Mouse (Mus musculus) cerebellum, postnatal 4 days (tissue): ENCODE measurements at regions not wholly inside any gene's neighbourhood (a gene's known extent, or its start where the extent isn't known, plus 50 kb on each side); places are given as distances from the start of the nearest gene placed in this dataset.

Experiments used
- DNase-seq, 2 experiments: peaks; one replicate each; pipeline ENCODE4 v3.0.0; 2022; ENCODE audit warnings: low spot score in 2 of 2, mixed read lengths in 1 of 2

GRCm38 (mm10) chr19:15851622-15852021, 95.5 kb downstream of the Psat1 start:
- DNase-seq = no peak

GRCm38 (mm10) chr19:15850722-15851121, 96.4 kb downstream of the Psat1 start:
- DNase-seq = no peak

DNA sequence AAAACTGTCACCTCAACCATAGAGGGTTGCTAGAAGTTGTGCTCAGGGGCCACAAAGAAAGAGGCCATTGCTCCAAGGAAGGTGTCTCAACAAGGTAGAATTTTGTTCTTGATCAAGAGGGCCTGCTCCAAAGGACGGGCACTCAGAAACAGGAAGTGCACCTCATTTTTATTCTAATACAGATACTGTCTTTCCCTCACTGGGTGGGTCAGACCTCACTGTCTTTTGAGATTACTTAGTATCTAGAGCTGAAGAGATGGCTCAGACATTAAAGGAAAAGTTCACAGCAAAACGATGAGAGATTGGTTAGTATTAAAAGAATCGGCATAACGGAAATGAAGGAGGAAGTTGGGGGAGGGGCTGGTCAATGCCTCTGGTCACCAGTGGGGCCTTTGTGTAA, 97.9 kb downstream of the Psat1 start:
- no peak for DNase-seq

- DNase-seq = peak in 1 of 2 experiments; percentile 17
These were observed 108.8 kb downstream of the Psat1 start for GRCm38 (mm10) chr19:15838327-15838726.

GRCm38 (mm10) chr19:15837715-15838175, 109.4 kb downstream of the Psat1 start:
- DNase-seq = no peak

- no peak for DNase-seq
These were observed 110.0 kb downstream of the Psat1 start for GRCm38 (mm10) chr19:15836956-15837714.

DNA sequence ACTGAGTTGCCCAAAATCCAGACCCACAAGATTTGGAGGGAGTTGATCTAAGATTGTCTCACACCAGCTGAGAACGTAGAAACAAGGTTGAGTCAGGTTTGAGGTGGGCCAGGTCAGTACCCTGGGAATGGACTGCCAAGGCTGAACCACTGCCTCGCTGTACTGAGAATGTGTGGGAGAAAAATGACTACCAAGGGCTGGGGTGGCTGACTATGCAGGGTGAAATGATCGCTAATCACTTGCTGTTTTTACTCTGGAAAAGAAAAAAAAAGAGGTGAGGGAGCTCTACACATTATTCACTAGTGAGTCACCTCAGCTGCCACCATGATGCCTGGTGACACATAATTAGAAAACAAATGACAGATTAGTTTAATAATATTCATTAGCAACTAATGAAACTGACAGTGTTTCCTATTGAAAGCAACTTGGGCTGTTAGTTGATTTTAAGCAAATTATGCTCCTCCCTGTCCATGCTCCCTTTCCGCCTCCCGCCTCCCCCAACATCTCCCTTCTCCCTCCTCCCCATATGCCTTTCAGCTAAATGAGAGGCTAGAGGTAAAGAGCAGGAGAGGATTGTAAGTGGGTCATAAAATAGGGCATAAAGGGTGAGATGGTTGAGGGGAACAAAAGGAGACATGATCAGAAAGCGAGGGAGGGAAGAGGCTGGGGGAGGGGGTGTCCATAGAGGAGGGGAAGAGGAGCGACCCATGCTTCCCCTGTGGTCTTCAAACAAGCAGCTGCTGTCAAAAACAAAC, 110.8 kb downstream of the Psat1 start:
- no peak for DNase-seq

- no peak for DNase-seq
These were observed 116.8 kb downstream of the Psat1 start for GRCm38 (mm10) chr19:15830385-15830784.

GRCm38 (mm10) chr19:15829158-15829557, 118.0 kb downstream of the Psat1 start:
- DNase-seq = no peak

DNA sequence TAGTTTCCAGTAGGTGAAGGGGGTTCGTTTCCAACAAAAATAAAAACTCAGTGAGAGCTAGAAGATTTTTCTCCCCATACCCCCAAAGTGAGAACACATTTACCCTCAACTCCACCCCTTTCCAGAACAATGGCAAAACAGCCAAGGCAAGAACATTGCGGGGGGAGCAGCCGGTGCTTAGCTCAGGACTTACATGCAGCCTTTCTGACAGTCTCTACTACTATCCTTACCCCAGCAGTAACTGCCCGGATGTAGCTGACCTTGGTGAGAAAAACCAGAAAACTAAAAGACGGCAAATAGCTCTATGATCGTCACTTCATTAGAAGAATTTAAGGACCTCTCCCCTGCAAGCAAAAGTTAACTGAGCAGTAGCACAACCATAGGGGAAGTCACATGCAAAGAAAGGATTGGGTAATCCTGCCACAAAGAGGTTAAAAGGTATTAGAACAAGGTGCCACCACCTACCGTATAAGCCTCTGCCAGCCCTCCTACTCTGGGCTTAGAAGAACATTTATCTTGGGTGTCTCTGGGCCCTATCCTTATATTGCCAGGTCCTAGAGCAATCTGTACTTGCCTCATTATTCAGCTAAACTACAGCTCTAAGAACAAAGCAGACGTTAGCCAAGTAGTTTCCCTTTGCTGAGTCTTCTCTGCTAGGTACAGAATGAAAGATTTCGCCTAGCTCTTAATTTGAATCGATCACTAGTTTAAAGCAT, 119.0 kb downstream of the Psat1 start:
- no peak for DNase-seq

GRCm38 (mm10) chr19:15827120-15827989, 119.8 kb downstream of the Psat1 start:
- no peak for DNase-seq

DNA sequence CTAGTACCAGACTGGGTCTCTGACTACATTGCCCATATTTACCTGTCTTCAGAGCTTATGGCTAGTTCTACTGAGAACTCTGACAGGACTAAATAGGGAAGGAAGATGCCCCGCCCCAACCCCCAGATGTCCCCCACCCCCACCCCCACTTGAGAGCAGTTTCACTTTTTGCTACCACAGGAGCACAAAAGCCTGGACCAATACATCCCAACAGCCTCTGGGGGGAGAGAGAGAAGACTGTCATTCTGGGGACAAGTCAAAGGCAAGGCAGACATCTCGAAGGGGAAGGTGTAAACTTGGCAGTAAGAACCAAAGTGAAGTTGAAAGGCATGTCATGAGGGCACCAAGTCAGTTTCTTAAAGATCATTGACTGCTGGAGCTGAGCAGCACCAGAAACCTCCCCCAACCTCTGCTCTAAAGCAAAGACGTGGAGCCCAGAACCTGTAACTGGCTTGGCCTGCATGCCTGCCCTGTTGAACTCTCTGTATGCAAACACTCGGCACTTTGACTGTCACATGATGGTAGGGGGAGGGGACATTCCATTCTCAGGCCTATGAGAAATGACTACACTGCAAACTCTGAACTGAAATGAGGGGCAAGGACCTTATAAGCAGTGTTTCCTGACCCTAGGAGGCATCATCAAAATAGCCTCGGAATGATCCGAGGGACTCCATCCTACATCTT, 123.3 kb downstream of the Psat1 start:
- DNase-seq = no peak

- DNase-seq = no peak
These were observed 127.1 kb downstream of the Psat1 start for GRCm38 (mm10) chr19:15820020-15820419.

- no peak for DNase-seq
These were observed 132.0 kb downstream of the Psat1 start for GRCm38 (mm10) chr19:15815166-15815565.

DNA sequence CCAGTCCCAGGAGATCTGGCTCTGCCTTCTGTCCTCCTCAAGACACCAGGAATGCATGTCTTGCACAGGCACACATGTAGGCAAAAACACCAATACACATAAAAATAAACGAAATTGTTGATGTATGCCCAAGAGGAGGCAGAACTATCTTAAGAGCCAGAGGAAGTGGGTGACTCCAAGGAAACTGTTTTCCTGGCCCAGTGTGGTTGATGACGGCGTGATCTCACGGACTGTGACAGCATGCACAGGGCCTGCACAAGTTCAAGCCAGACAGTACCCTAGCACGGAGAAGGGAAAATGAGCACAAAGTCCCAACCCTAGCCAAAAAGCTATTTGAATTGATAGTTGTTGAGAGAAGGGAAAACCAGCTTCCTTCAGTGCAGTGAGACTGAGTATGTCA, 138.1 kb downstream of the Psat1 start:
- DNase-seq = no peak

GRCm38 (mm10) chr19:15807681-15808080, 139.5 kb downstream of the Psat1 start:
- no peak for DNase-seq

DNA sequence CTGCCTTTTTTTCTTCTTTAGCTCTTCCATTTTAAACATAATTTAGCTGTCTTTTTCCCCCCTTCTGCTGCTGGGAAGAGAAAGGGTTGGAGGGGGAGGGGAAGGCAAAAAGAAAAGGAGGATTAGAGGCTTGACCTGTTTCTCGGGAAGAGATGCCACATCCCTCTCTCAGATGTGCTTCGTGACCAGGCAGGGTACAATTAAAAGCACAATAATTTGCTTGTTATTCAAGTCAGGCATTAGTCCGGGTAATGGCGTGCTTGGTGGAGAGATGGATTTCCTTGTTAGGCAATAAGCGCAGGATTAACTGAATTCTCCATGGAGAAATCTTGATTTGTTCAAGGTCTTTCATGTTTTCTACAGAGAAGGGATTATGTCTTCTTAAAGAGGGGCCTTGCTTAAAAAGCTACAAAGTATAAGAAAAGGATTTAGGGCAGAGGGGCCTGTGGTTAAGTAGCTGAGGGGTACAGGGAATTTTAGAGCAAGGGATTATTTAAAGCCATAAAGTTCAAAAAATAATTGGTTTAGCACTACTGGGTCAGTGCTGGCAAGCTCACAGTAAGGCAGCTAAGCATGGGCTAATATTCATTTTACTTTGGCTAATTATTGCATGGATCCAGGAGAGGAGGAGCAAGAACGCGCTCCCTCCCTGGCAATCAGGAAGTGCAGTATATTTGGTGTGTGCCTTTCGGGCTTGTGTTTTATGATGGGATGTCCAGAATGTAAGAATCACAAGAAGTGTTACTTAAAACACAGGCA, 143.8 kb downstream of the Psat1 start:
- DNase-seq = no peak

GRCm38 (mm10) chr19:15802641-15803040, 144.5 kb downstream of the Psat1 start:
- DNase-seq = no peak

DNA sequence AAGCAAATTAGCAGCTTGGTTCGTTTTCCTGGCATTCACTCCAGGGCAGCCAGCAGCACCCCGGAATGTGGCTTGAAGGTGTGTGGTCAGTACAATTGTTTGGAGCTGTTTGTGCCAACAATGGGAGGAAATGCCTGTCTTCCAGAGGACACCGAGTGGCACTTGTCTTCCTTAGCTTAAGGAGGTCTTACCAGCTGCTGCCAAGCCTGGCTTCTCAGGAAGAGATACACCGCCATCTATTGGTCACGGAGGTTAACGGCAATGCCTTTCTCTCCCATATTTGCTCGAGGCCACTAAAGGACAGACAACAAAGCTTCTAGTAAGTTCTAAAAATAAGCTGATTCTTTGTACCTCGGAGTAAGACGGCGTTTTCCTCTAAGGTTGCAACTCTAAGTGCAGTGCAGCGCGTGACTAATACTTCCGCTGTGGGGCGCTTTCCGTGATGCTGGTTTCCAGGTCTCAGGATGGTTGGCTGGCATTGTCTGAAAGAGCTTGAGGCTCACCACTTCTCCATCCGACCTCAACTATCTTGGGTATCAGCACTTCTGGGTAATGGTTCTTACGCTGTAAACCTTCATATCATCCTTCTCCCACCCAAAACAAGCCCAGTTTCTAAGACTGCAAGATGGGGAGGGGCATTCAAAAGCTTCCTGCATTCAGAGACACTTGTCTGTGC, 145.2 kb downstream of the Psat1 start:
- DNase-seq = peak; percentile 62 to 82
